13 mouse cellular contexts compared by ENCODE assay signal in genomic region chr7:29230560-29230959, GRCm38 (mm10). TPM values are rescaled to one million over a fixed set of nuclear protein-coding genes. Genes with fewer than 3 reads are reported as not detected.
"Had no signal": no experiment of that assay in that cellular context is flagged by ENCODE, and none has a peak within 500 bp of the region (broad histone marks: within the 10 kb centered on the region; RNA-seq: fewer than 3 reads in every experiment).

No protein-coding gene starts in this region.

- H3K4me2 ChIP-seq: midbrain, embryonic 12.5 days had no signal

- H3K36me3 ChIP-seq: limb, embryonic 10.5 days; liver, embryonic 13.5 days; midbrain, embryonic 12.5 days; stomach, embryonic 15.5 days had no signal

- H3K9ac ChIP-seq: liver, embryonic 13.5 days; lung, embryonic 14.5 days; midbrain, embryonic 12.5 days; stomach, embryonic 15.5 days had no signal

- DNase-seq: kidney, adult 8-10 months; kidney, postnatal 25 days; liver, embryonic 13.5 days; lung, embryonic 14.5 days; right cerebral cortex, postnatal 14 days; thymus, adult 2 months; thymus, postnatal 25 days had no signal

- H3K27ac ChIP-seq: left cerebral cortex, adult 2 months; limb, embryonic 10.5 days; liver, embryonic 13.5 days; midbrain, embryonic 12.5 days; stomach, embryonic 15.5 days had no signal

- H3K9me3 ChIP-seq: limb, embryonic 10.5 days; liver, embryonic 13.5 days; midbrain, embryonic 12.5 days; stomach, embryonic 15.5 days had no signal

- H3K4me3 ChIP-seq: left cerebral cortex, adult 2 months; limb, embryonic 10.5 days; midbrain, embryonic 12.5 days; stomach, embryonic 15.5 days had no signal

RNA-seq across cellular contexts. Expression of gene 2200002D01Rik, which starts 17.7 kb away (rescaled TPM):
- total RNA-seq: left cerebral cortex, postnatal 14 days; midbrain, postnatal 0 days had no signal
